In genomic region chr7:112317491-112317890, GRCm38 (mm10) we compare ENCODE assay signal across 16 mouse cellular contexts.
DNase-seq lines count a peak whose midpoint lies in the region; ATAC-seq and TF ChIP-seq lines count a peak whose summit lies in the region.
"Had no signal": no experiment of that assay in that cellular context is flagged by ENCODE, and none has a peak within 500 bp of the region (broad histone marks: within the 10 kb centered on the region; RNA-seq: fewer than 3 reads in every experiment).

No protein-coding gene starts in this region.

- peak; percentile 76 for ATAC-seq in heart, embryonic 12.5 days (ENCODE audit: insufficient number of reproducible peaks, low FRiP score)
- no peak for ATAC-seq in hindbrain, postnatal 0 days

- H3K9ac ChIP-seq in heart, embryonic 12.5 days = 0 out of 2 replicates have a peak overlapping the region, but pooled peaks have one; percentile 11
- H3K9ac ChIP-seq in hindbrain, postnatal 0 days (replicated peaks; ENCODE audit: low read length) = no peak overlapping the region
- H3K9ac ChIP-seq: hindbrain, embryonic 13.5 days; limb, embryonic 13.5 days; liver, embryonic 13.5 days had no signal

- H3K36me3 ChIP-seq in heart, embryonic 12.5 days = peaks cover 92% of the 10 kb centered on the region
- H3K36me3 ChIP-seq in hindbrain, postnatal 0 days (ENCODE audit: insufficient read depth, low read length) = no peaks in the 10 kb centered on the region
- H3K36me3 ChIP-seq: hindbrain, embryonic 13.5 days; limb, embryonic 13.5 days; liver, embryonic 13.5 days had no signal

- no peak overlapping the region for H3K4me2 ChIP-seq in heart, embryonic 12.5 days
- no peak overlapping the region for H3K4me2 ChIP-seq in hindbrain, postnatal 0 days (ENCODE audit: low read depth, low read length)
- H3K4me2 ChIP-seq: hindbrain, embryonic 13.5 days; limb, embryonic 13.5 days; liver, embryonic 13.5 days; midbrain, embryonic 11.5 days had no signal

- DNase-seq in left cerebral cortex, adult 2 months (ENCODE audit: extremely low spot score in 1 of 2, low spot score in 2 of 2) = no peak
- DNase-seq in left cerebral cortex, adult 9 months (ENCODE audit: low spot score in 2 of 2) = no peak
- DNase-seq in heart, adult 8-10 months (ENCODE audit: low spot score) = peak; percentile 38
- peak; percentile 53 for DNase-seq in heart, postnatal 4 days
- DNase-seq in hindbrain, postnatal 0 days (ENCODE audit: low spot score) = no peak
- DNase-seq in yolk sac, embryonic 10.5 days (ENCODE audit: low spot score) = no peak
- DNase-seq: cerebellum, adult 2 months; kidney, postnatal 4 days; liver, embryonic 13.5 days; thymus, adult 18-20 months; thymus, postnatal 4 days had no signal

- TF ChIP-seq CTCF in left cerebral cortex, adult 2 months (IDR thresholded peaks at IDR 0.05) = no peak
- TF ChIP-seq CTCF in hindbrain, postnatal 0 days (IDR thresholded peaks at IDR 0.05; ENCODE audit: low read depth) = no peak

- intact Hi-C loops in left cerebral cortex, adult 2 months (cut with DNase I) = no loop called here

- H3K4me1 ChIP-seq in heart, embryonic 12.5 days (replicated peaks) = peaks cover 65% of the 10 kb centered on the region
- H3K4me1 ChIP-seq in hindbrain, postnatal 0 days (ENCODE audit: insufficient read depth, low read length) = 0 out of 2 replicates have a peak, but pooled peaks cover 3% of the 10 kb centered on the region
- H3K4me1 ChIP-seq: liver, embryonic 13.5 days had no signal

- no peaks in the 10 kb centered on the region for H3K27me3 ChIP-seq in heart, embryonic 12.5 days (replicated peaks)
- no peaks in the 10 kb centered on the region for H3K27me3 ChIP-seq in hindbrain, postnatal 0 days (ENCODE audit: insufficient read depth, low read length)
- H3K27me3 ChIP-seq: hindbrain, embryonic 13.5 days; liver, embryonic 13.5 days had no signal

- no peak overlapping the region for H3K4me3 ChIP-seq in left cerebral cortex, adult 2 months
- H3K4me3 ChIP-seq in heart, embryonic 12.5 days = no peak overlapping the region
- no peak overlapping the region for H3K4me3 ChIP-seq in hindbrain, postnatal 0 days (ENCODE audit: low read length)
- H3K4me3 ChIP-seq: hindbrain, embryonic 13.5 days; limb, embryonic 13.5 days; liver, embryonic 13.5 days had no signal

- H3K27ac ChIP-seq in left cerebral cortex, adult 2 months = peak overlapping the region; percentile 74; the same call in 1 of the 2 replicates
- peak overlapping the region; percentile 95 for H3K27ac ChIP-seq in heart, embryonic 12.5 days (ENCODE audit: poor library complexity, severe bottlenecking)
- no peak overlapping the region for H3K27ac ChIP-seq in hindbrain, postnatal 0 days
- H3K27ac ChIP-seq: hindbrain, embryonic 13.5 days; limb, embryonic 13.5 days; liver, embryonic 13.5 days; macrophage had no signal

- 6% methylated on average over 5 of the region's 5 CpGs for WGBS in heart, embryonic 12.5 days
- 58% methylated on average over 5 of the region's 5 CpGs for WGBS in hindbrain, postnatal 0 days

- H3K9me3 ChIP-seq in heart, embryonic 12.5 days (replicated peaks) = no peaks in the 10 kb centered on the region
- H3K9me3 ChIP-seq in hindbrain, postnatal 0 days (ENCODE audit: low read length) = no peaks in the 10 kb centered on the region
- H3K9me3 ChIP-seq: hindbrain, embryonic 13.5 days; limb, embryonic 13.5 days; liver, embryonic 13.5 days had no signal

Comparison
In these comparisons a context has a peak if more than half of its experiments do, and no peak if none do; other contexts are left out.
1. DNase-seq: peak in heart, adult 8-10 months (single experiment) and heart, postnatal 4 days (single experiment); none in left cerebral cortex, adult 2 months (0 of 2), left cerebral cortex, adult 9 months (0 of 2), hindbrain, postnatal 0 days (single experiment) and yolk sac, embryonic 10.5 days (single experiment).